Mouse (Mus musculus) CH12.LX (cell line): ENCODE measurements around the gene Cfap99. TPM values are rescaled to one million over a fixed set of nuclear protein-coding genes. Genes with fewer than 3 reads are reported as not detected.

ENCODE experiments used
- DNase-seq: peaks from one replicate; pipeline ENCODE4 v3.0.0-alpha.2; 2013; ENCODE audit errors: extremely low read depth
- H3K27ac ChIP-seq: 2 replicates; pipeline ENCODE4 v1.5.1; 2012; ENCODE audit warnings: low read depth, mild to moderate bottlenecking, control low read depth, moderate library complexity; ENCODE audit not compliant: insufficient read depth
- H3K27me3 ChIP-seq: replicated peaks from 2 replicates; pipeline ENCODE3; 2012; ENCODE audit warnings: inconsistent platforms
- H3K36me3 ChIP-seq, 2 experiments: replicated peaks in 1 of 2; 2 replicates each; pipeline versions ENCODE3 to v1.6.1; 2012; ENCODE audit warnings: inconsistent platforms in 1 of 2, low read length in 1 of 2, mild to moderate bottlenecking in 1 of 2, mixed read lengths in 1 of 2, moderate library complexity in 1 of 2; ENCODE audit not compliant: control insufficient read depth in 1 of 2, insufficient read depth in 1 of 2
- H3K4me1 ChIP-seq, 2 experiments: 2 replicates each; pipeline ENCODE4 v1.6.1; 2012; ENCODE audit warnings: inconsistent platforms in 1 of 2, moderate library complexity in 1 of 2; ENCODE audit not compliant: insufficient read depth in 2 of 2, control insufficient read depth in 1 of 2
- H3K4me2 ChIP-seq: 2 replicates; pipeline ENCODE4 v1.6.1; 2012; ENCODE audit warnings: low read depth, mild to moderate bottlenecking, control low read depth; ENCODE audit not compliant: poor library complexity, insufficient read depth, severe bottlenecking
- H3K4me3 ChIP-seq, 3 experiments: fragments of 150-350 bp in 1 of 3; sonication (generic) in 1 of 3; replicated peaks in 1 of 3; 2 replicates each; pipeline versions ENCODE3 to v1.5.1; 2011 to 2012; ENCODE audit warnings: low read depth in 2 of 3, low read length in 2 of 3, mild to moderate bottlenecking in 2 of 3, moderate library complexity in 2 of 3, control low read depth in 1 of 3, improper control_type of control experiment in 1 of 3, inconsistent platforms in 1 of 3, mixed read lengths in 1 of 3; ENCODE audit not compliant: poor library complexity in 1 of 3
- H3K79me2 ChIP-seq: replicated peaks from 2 replicates; pipeline ENCODE4 v1.6.1; 2012; ENCODE audit warnings: mild to moderate bottlenecking, moderate library complexity; ENCODE audit not compliant: control insufficient read depth, poor library complexity, insufficient read depth, severe bottlenecking; ENCODE audit errors: extremely low read depth
- H3K9ac ChIP-seq: 2 replicates; pipeline ENCODE4 v1.6.1; 2012; ENCODE audit warnings: low read depth, mild to moderate bottlenecking, control low read depth, moderate library complexity; ENCODE audit not compliant: insufficient read depth
- H3K9me3 ChIP-seq: replicated peaks from 2 replicates; pipeline ENCODE3; 2012; ENCODE audit warnings: low read length, inconsistent platforms, mixed read lengths
- BHLHE40 ChIP-seq: IDR thresholded peaks from 2 replicates; pipeline ENCODE4 v1.6.1; 2011; ENCODE audit warnings: mild to moderate bottlenecking, low read depth, low read length, improper control_type of control experiment
- CHD1 ChIP-seq: IDR thresholded peaks from 2 replicates; pipeline ENCODE4 v1.6.1; 2012; ENCODE audit warnings: low read depth, low read length, improper control_type of control experiment, inconsistent platforms
- CHD2 ChIP-seq: IDR thresholded peaks from 2 replicates; pipeline ENCODE4 v1.6.1; 2011; ENCODE audit warnings: low read length, improper control_type of control experiment
- CTCF ChIP-seq, 2 experiments: IDR thresholded peaks in 1 of 2; conservative IDR thresholded peaks in 1 of 2; 2 replicates each; pipeline ENCODE4 v1.5.1; 2011 to 2012; ENCODE audit warnings: low read depth in 2 of 2, low read length in 2 of 2, improper control_type of control experiment in 1 of 2, inconsistent platforms in 1 of 2, mild to moderate bottlenecking in 1 of 2, moderate library complexity in 1 of 2
- ELF1 ChIP-seq: IDR thresholded peaks from 2 replicates; pipeline ENCODE4 v1.6.1; 2014; ENCODE audit warnings: low read depth, mild to moderate bottlenecking, inconsistent platforms, low read length, improper control_type of control experiment
- EP300 ChIP-seq: IDR thresholded peaks from 2 replicates; pipeline ENCODE4 v1.6.1; 2011; ENCODE audit warnings: low read length, improper control_type of control experiment
- JUN ChIP-seq: IDR thresholded peaks from 2 replicates; pipeline ENCODE4 v1.6.1; 2011; ENCODE audit warnings: low read depth, mild to moderate bottlenecking, low read length, improper control_type of control experiment, moderate library complexity; ENCODE audit not compliant: insufficient read depth
- JUND ChIP-seq: conservative IDR thresholded peaks from 2 replicates; pipeline ENCODE4 v1.6.1; 2011; ENCODE audit warnings: low read depth, low read length, improper control_type of control experiment
- KAT2A ChIP-seq: IDR thresholded peaks from 2 replicates; pipeline ENCODE4 v1.6.1; 2012; ENCODE audit warnings: low read length, improper control_type of control experiment, inconsistent platforms; ENCODE audit not compliant: insufficient replicate concordance
- MAX ChIP-seq: IDR thresholded peaks from 2 replicates; pipeline ENCODE4 v1.6.1; 2011; ENCODE audit warnings: low read length, improper control_type of control experiment
- MAZ ChIP-seq: IDR thresholded peaks from 2 replicates; pipeline ENCODE4 v1.6.1; 2012; ENCODE audit warnings: low read depth, mild to moderate bottlenecking, inconsistent platforms, low read length, improper control_type of control experiment, moderate library complexity
- MEF2A ChIP-seq: IDR thresholded peaks from 2 replicates; pipeline ENCODE4 v1.6.1; 2014; ENCODE audit warnings: low read depth, mild to moderate bottlenecking, inconsistent platforms, low read length, improper control_type of control experiment, borderline replicate concordance
- MXI1 ChIP-seq: IDR thresholded peaks from 2 replicates; pipeline ENCODE4 v1.6.1; 2011; ENCODE audit warnings: mild to moderate bottlenecking, low read depth, low read length, improper control_type of control experiment
- MYC ChIP-seq: IDR thresholded peaks from 2 replicates; pipeline ENCODE4 v1.6.1; 2011; ENCODE audit warnings: low read depth, mild to moderate bottlenecking, improper control_type of control experiment, low read length
- PAX5 ChIP-seq: IDR thresholded peaks from 2 replicates; pipeline ENCODE4 v1.6.1; 2012; ENCODE audit warnings: low read length, inconsistent platforms, mixed read lengths
- POLR2AphosphoS2 ChIP-seq: IDR thresholded peaks from 2 replicates; pipeline ENCODE4 v1.6.1; 2011; ENCODE audit warnings: low read depth, low read length, improper control_type of control experiment
- RCOR1 ChIP-seq: conservative IDR thresholded peaks from 2 replicates; pipeline ENCODE4 v1.6.1; 2012; ENCODE audit warnings: low read depth, mild to moderate bottlenecking, inconsistent platforms, low read length, improper control_type of control experiment
- SMC3 ChIP-seq: IDR thresholded peaks from 2 replicates; pipeline ENCODE4 v1.6.1; 2011; ENCODE audit warnings: low read depth, low read length, improper control_type of control experiment
- UBTF ChIP-seq: IDR thresholded peaks from 2 replicates; pipeline ENCODE4 v1.6.1; 2012; ENCODE audit warnings: low read depth, mild to moderate bottlenecking, inconsistent platforms, low read length, improper control_type of control experiment, moderate library complexity
- USF2 ChIP-seq: conservative IDR thresholded peaks from 2 replicates; pipeline ENCODE4 v1.6.1; 2011; ENCODE audit warnings: low read depth, low read length, improper control_type of control experiment
- ZKSCAN1 ChIP-seq: IDR thresholded peaks from 2 replicates; pipeline ENCODE4 v1.6.1; 2012; ENCODE audit warnings: low read depth, inconsistent platforms, low read length, improper control_type of control experiment, borderline replicate concordance
- ZNF384 ChIP-seq: IDR thresholded peaks from 2 replicates; pipeline ENCODE4 v1.6.1; 2012; ENCODE audit warnings: low read depth, low read length, improper control_type of control experiment, inconsistent platforms
- dilution Hi-C: fragments of 300-500 bp; cut with MboI; formaldehyde crosslinking; loops from 2 replicates; pipeline ENCODE4 v1.14.3; 2020; ENCODE audit warnings: low sequenced_read_pairs; ENCODE audit not compliant: extremely low pct_unique_long_range_greater_than_20kb, extremely low pct_ligation_motif_present
- in situ Hi-C: fragments of 300-500 bp; cut with MboI; formaldehyde crosslinking; loops from 3 replicates; pipeline ENCODE4 v1.14.3; 2019; ENCODE audit warnings: low sequenced_read_pairs, low pct_ligation_motif_present, low pct_unique_long_range_greater_than_20kb, mixed read lengths
- polyA plus RNA-seq: library from polyadenylated mRNA; unstranded; fragments of >175 nt; gene quantifications from 2 replicates; pipeline ENCODE4 v1.2.1, GENCODE M21; 2012; ENCODE audit warnings: low read depth; ENCODE audit not compliant: insufficient read length
- total RNA-seq, 2 experiments: library from RNA; depleted of rRNA; stranded (reverse); fragments of 300-350 nt in 1 of 2; fragments of >200 nt in 1 of 2; gene quantifications; 2 replicates each; pipeline ENCODE4 v1.2.3; 2012 to 2014

Gene Cfap99
- total and polyA plus RNA-seq, 3 experiments = not detected

DNA sequence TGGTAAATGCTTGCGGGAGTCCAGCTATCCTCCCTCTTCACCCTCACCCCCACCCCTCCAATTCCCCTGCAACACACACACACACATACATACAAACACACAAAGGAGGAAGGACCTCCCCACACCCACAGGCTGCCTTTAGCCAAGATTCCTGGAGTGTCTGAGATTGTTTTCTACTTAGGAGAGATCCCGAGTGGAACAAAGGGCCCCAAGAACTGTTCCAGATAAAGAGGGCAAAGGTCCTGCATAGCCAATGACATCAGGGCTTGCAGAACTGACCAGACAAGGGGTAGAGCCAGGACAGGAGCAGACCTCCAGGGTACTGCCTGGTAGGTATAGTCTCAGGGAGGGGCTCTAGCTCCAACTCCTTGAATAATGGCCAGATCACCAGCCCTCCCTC, 6.3 kb downstream of the Cfap99 start:
- no peaks in the 10 kb centered on the region for H3K79me2 ChIP-seq
- in situ Hi-C loops (no loop called here), dilution Hi-C loops (no loop called here)
- no peak overlapping the region for H3K27ac ChIP-seq
- no peaks in the 10 kb centered on the region for H3K9me3 ChIP-seq
- H3K4me2 ChIP-seq = no peak overlapping the region
- no peak overlapping the region for H3K9ac ChIP-seq
- DNase-seq = no peak
- TF ChIP-seq JUN (no peak), CTCF (conservative IDR thresholded peaks at IDR 0.05 in 1 of 2, IDR thresholded peaks at IDR 0.05 in 1 of 2; ENCODE audit: low read depth in 2 of 2, low read length in 2 of 2) (no peak), MEF2A (no peak), KAT2A (no peak)
- no peaks in the 10 kb centered on the region for H3K36me3 ChIP-seq
- peaks cover 12% of the 10 kb centered on the region for H3K27me3 ChIP-seq
- no peaks in the 10 kb centered on the region for H3K4me1 ChIP-seq
- H3K4me3 ChIP-seq = no peak overlapping the region

DNA sequence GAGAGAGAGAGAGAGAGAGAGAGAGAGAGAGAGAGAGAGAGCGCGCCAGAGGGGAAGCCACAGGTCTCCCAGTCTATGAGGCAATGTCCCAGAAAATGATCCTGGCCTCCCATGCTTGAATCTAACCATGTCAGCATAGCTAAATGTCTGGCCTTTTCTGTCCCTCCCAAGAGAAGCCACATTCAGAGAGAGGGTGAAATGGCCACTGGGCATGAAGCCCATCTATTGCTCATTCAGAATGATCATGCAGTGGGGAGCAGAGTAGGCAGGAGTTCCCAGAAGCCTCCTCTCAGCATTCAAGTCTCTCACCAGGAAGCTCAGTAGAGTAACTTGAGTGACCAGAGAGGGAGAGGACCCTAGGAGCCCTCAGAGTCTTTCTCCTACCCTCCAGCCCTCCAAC, 6.7 kb downstream of the Cfap99 start:
- TF ChIP-seq EP300 (no peak), ELF1 (no peak), ZKSCAN1 (no peak), RCOR1 (no peak), PAX5 (no peak), MAZ (no peak), BHLHE40 (no peak), POLR2AphosphoS2 (no peak), SMC3 (no peak), UBTF (no peak), USF2 (no peak), MYC (no peak), CHD1 (no peak), JUND (no peak), CHD2 (no peak), MAX (no peak), ZNF384 (no peak), MEF2A (no peak), MXI1 (no peak), JUN (no peak)

More for the DNA sequence above, 6.7 kb downstream of the Cfap99 start:
- no peaks in the 10 kb centered on the region for H3K9me3 ChIP-seq
- no peak overlapping the region for H3K9ac ChIP-seq
- no peaks in the 10 kb centered on the region for H3K36me3 ChIP-seq
- in situ Hi-C loops = no loop called here
- H3K4me1 ChIP-seq = no peaks in the 10 kb centered on the region
- H3K4me2 ChIP-seq = no peak overlapping the region
- H3K27ac ChIP-seq = no peak overlapping the region
- H3K4me3 ChIP-seq = no peak overlapping the region
- no peaks in the 10 kb centered on the region for H3K79me2 ChIP-seq
- no peak for DNase-seq
- dilution Hi-C loops = no loop called here
- peaks cover 12% of the 10 kb centered on the region for H3K27me3 ChIP-seq
